Mouse (Mus musculus): ENCODE data around the gene Arhgap17. TPM values are rescaled to one million over a fixed set of nuclear protein-coding genes. Genes with fewer than 3 reads are reported as not detected.

The Arhgap17 gene
- polyA plus RNA-seq, 1 experiment from 2014 or later = 22.6 TPM

DNA sequence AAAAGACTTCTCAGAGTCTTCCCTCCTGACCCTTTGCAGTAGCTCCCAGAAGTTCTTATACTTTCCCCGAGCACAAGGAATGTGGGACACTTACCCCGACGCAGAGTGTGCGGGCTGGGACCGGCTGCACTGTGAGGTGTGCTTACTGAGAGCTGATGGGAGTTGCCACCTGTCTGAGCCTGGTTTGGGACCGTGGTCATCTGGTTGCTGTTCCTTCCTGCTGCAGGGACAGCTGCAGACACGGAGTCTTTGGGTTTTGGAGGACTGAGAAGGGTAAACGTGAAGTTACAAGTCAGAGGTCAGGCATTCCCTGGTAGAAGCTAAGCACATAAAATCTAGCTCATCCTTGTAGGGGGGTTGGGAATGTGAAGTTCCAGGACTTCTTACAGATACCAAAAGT lies 77.8 kb downstream of the Arhgap17 start:
- Histone ChIP-seq H3K4me3 (replicated peaks) (no peak overlapping the region), H3K27me3 (no peaks in the 10 kb centered on the region), H3K4me1 (no peaks in the 10 kb centered on the region), H3K9me3 (no peaks in the 10 kb centered on the region), H3K36me3 (replicated peaks) (peaks cover 83% of the 10 kb centered on the region), H3K9ac (no peak overlapping the region), H3K27ac (no peak overlapping the region), H3K4me2 (no peak overlapping the region)
- ATAC-seq (ENCODE audit: low FRiP score) = no peak
- WGBS = 92% methylated on average over 8 of the region's 8 CpGs

- H3K36me3 ChIP-seq (replicated peaks) = peaks cover 77% of the 10 kb centered on the region
These were observed 80.5 kb downstream of the Arhgap17 start for GRCm38 (mm10) chr7:123289176-123289575.

DNA sequence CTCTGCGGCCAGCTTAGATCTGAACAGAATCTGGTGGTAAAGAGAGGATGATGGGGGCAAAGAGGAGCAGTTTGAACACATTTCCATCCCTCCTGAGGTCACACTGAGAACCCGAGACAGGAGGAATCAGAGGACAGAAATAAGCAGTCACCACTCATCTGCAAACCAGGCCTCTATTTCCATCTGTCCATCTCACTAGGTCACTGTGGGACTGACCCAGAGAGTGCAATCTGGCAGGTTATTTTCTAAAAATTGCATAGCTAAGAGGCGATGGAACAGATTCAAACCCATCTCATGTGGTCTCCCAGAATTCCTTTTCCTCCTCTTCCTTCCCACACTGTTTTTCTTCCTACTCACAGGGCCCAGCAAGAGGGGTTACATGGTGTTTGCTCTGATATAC lies 81.8 kb downstream of the Arhgap17 start:
- no peak for ATAC-seq (ENCODE audit: low FRiP score)
- WGBS = 94% methylated on average over 3 of the region's 3 CpGs
- Histone ChIP-seq H3K27me3 (no peaks in the 10 kb centered on the region), H3K4me3 (replicated peaks) (no peak overlapping the region), H3K4me2 (no peak overlapping the region), H3K9me3 (no peaks in the 10 kb centered on the region), H3K9ac (no peak overlapping the region), H3K36me3 (replicated peaks) (peaks cover 66% of the 10 kb centered on the region), H3K27ac (no peak overlapping the region), H3K4me1 (no peaks in the 10 kb centered on the region)

More at GRCm38 (mm10) chr7:123289176-123289575, 80.5 kb downstream of the Arhgap17 start:
- H3K4me2 ChIP-seq = no peak overlapping the region
- no peak overlapping the region for H3K27ac ChIP-seq
- WGBS = 76% methylated on average over 4 of the region's 4 CpGs
- no peaks in the 10 kb centered on the region for H3K27me3 ChIP-seq
- no peak for ATAC-seq (ENCODE audit: low FRiP score)
- H3K4me3 ChIP-seq (replicated peaks) = no peak overlapping the region
- no peaks in the 10 kb centered on the region for H3K9me3 ChIP-seq
- H3K4me1 ChIP-seq = no peaks in the 10 kb centered on the region
- H3K9ac ChIP-seq = no peak overlapping the region

GRCm38 (mm10) chr7:123285896-123286295 lies 83.8 kb downstream of the Arhgap17 start:
- Histone ChIP-seq H3K9me3 (no peaks in the 10 kb centered on the region), H3K27ac (no peak overlapping the region), H3K4me2 (no peak overlapping the region), H3K9ac (no peak overlapping the region), H3K4me1 (no peaks in the 10 kb centered on the region), H3K36me3 (replicated peaks) (peaks cover 47% of the 10 kb centered on the region), H3K27me3 (no peaks in the 10 kb centered on the region), H3K4me3 (replicated peaks) (no peak overlapping the region)
- no peak for ATAC-seq (ENCODE audit: low FRiP score)
- 97% methylated on average over 5 of the region's 5 CpGs for WGBS

- Histone ChIP-seq H3K36me3 (replicated peaks) (peaks cover 43% of the 10 kb centered on the region), H3K9me3 (no peaks in the 10 kb centered on the region), H3K27ac (no peak overlapping the region), H3K27me3 (no peaks in the 10 kb centered on the region), H3K4me2 (no peak overlapping the region), H3K4me1 (no peaks in the 10 kb centered on the region), H3K4me3 (replicated peaks) (no peak overlapping the region), H3K9ac (no peak overlapping the region)
- 89% methylated on average over 4 of the region's 4 CpGs for WGBS
- ATAC-seq (ENCODE audit: low FRiP score) = no peak
These were observed 85.9 kb downstream of the Arhgap17 start for GRCm38 (mm10) chr7:123283826-123284225.

- H3K9me3 ChIP-seq = no peaks in the 10 kb centered on the region
- no peak overlapping the region for H3K4me2 ChIP-seq
- H3K36me3 ChIP-seq (replicated peaks) = peaks cover 27% of the 10 kb centered on the region
These were observed 89.9 kb downstream of the Arhgap17 start for GRCm38 (mm10) chr7:123279797-123280196.

DNA sequence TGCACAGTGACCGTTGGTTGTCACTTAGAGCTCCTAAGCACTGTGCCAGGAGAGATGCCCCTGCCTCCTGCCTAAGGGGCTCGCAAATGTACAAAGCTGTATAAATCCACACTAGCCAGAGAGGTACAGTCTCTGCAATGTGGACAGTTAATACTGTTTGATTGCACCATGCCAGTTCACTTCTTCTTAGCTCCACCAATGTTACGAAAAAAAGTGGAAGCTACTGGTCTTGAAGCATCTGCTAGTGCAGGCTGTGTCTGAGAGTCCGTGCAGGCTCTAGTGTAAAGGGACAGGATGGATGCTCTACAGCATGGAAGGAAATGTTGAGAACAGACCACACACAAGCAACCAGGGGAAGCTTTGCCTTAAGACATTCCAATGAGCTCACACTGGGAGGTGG lies 93.1 kb downstream of the Arhgap17 start:
- Histone ChIP-seq H3K9me3 (no peaks in the 10 kb centered on the region), H3K36me3 (replicated peaks) (peaks cover 27% of the 10 kb centered on the region), H3K4me3 (replicated peaks) (no peak overlapping the region), H3K4me1 (peaks cover 2% of the 10 kb centered on the region; the same call in 1 of the 2 replicates), H3K27me3 (no peaks in the 10 kb centered on the region), H3K4me2 (no peak overlapping the region), H3K9ac (no peak overlapping the region), H3K27ac (no peak overlapping the region)
- WGBS = 92% methylated on average over 4 of the region's 4 CpGs
- ATAC-seq (ENCODE audit: low FRiP score) = no peak

More at GRCm38 (mm10) chr7:123279797-123280196, 89.9 kb downstream of the Arhgap17 start:
- Histone ChIP-seq H3K9ac (no peak overlapping the region), H3K27me3 (no peaks in the 10 kb centered on the region), H3K4me1 (no peaks in the 10 kb centered on the region), H3K4me3 (replicated peaks) (no peak overlapping the region), H3K27ac (no peak overlapping the region)
- 92% methylated on average over 4 of the region's 4 CpGs for WGBS
- no peak for ATAC-seq (ENCODE audit: low FRiP score)

DNA sequence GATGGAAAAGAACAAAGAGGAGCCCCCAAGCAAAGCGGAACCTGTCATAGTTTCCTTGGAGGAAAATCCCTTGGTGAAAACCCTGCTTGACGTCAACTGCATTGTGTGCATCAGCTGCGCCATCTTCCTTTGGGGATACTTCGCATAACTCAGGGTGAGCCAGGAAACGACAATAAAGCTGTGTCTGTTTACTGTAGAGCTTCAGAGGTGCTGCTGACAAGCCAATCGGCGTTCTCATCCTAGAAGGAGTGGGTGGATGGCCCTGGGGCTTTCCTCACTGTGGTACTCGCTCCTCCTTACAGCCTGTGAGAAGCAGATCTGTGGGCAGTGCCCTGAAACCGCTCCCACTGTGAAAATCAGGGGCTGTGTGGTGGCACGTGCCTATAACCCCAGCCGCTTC lies 96.7 kb downstream of the Arhgap17 start:
- WGBS = 77% methylated on average over 11 of the region's 11 CpGs
- H3K27me3 ChIP-seq = no peaks in the 10 kb centered on the region
- H3K4me1 ChIP-seq = peaks cover 2% of the 10 kb centered on the region; the same call in 1 of the 2 replicates
- no peak overlapping the region for H3K9ac ChIP-seq
- no peaks in the 10 kb centered on the region for H3K9me3 ChIP-seq
- H3K4me2 ChIP-seq = no peak overlapping the region
- peaks cover 6% of the 10 kb centered on the region; the same call in 1 of the 2 replicates for H3K36me3 ChIP-seq (replicated peaks)
- no peak for ATAC-seq (ENCODE audit: low FRiP score)
- H3K4me3 ChIP-seq (replicated peaks) = no peak overlapping the region
- H3K27ac ChIP-seq = no peak overlapping the region

DNA sequence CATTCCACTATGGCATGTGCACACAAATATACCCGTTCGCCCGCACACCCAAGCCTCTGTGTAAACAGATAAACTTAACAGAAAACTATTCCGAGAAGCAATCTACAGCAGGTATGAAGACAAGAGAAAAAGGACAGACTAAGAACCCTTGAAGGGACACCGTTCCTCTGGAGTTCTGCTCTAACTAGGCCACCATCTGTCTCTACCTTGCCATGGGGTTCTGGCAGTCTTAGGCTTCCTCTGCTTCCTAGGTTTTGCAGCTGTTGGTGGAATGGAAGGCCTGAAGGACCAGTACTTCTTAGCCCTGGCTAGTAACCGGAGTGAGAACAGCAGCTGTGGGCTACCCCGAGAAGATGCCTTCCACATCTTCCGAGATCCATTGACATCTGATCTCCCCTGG lies 111.6 kb downstream of the Arhgap17 start:
- 93% methylated on average over 8 of the region's 8 CpGs for WGBS
- Histone ChIP-seq H3K36me3 (replicated peaks) (no peaks in the 10 kb centered on the region), H3K27me3 (no peaks in the 10 kb centered on the region), H3K4me3 (replicated peaks) (no peak overlapping the region), H3K9me3 (no peaks in the 10 kb centered on the region), H3K9ac (no peak overlapping the region), H3K4me2 (no peak overlapping the region), H3K27ac (no peak overlapping the region), H3K4me1 (no peaks in the 10 kb centered on the region)
- no peak for ATAC-seq (ENCODE audit: low FRiP score)

- no peaks in the 10 kb centered on the region for H3K9me3 ChIP-seq
- no peak for ATAC-seq (ENCODE audit: low FRiP score)
- no peaks in the 10 kb centered on the region for H3K36me3 ChIP-seq (replicated peaks)
- no peak overlapping the region for H3K4me3 ChIP-seq (replicated peaks)
- H3K4me1 ChIP-seq = no peaks in the 10 kb centered on the region
- H3K4me2 ChIP-seq = no peak overlapping the region
- H3K9ac ChIP-seq = no peak overlapping the region
- no peaks in the 10 kb centered on the region for H3K27me3 ChIP-seq
- 92% methylated on average over 14 of the region's 14 CpGs for WGBS
- no peak overlapping the region for H3K27ac ChIP-seq
These were observed 115.3 kb downstream of the Arhgap17 start for GRCm38 (mm10) chr7:123254196-123254970.

DNA sequence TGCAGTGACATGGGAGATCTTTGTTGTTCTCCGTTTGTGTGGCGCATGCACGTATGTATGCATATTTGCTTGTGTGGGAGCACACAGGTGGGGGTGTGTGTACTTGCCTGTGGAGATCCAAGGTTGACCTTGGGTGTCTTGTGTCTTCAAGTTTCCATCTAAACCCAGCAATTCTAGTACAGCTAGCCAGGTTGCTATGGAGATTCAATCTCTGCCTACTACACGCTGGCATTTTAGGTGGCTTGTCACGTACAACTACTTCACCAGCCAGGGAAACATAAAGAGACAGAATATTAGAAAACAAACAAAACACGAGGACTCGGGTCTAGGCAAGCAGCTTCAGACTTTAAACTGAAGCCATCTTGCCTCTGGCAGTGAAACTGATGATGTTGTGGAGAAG lies 116.3 kb downstream of the Arhgap17 start:
- Histone ChIP-seq H3K4me1 (no peaks in the 10 kb centered on the region), H3K27me3 (no peaks in the 10 kb centered on the region), H3K4me2 (no peak overlapping the region), H3K9ac (no peak overlapping the region), H3K9me3 (no peaks in the 10 kb centered on the region), H3K4me3 (replicated peaks) (no peak overlapping the region), H3K36me3 (replicated peaks) (no peaks in the 10 kb centered on the region), H3K27ac (no peak overlapping the region)
- 80% methylated on average over 7 of the region's 7 CpGs for WGBS
- no peak for ATAC-seq (ENCODE audit: low FRiP score)

- no peaks in the 10 kb centered on the region for H3K36me3 ChIP-seq (replicated peaks)
- H3K27ac ChIP-seq = no peak overlapping the region
- H3K27me3 ChIP-seq = no peaks in the 10 kb centered on the region
- no peak overlapping the region for H3K4me3 ChIP-seq (replicated peaks)
- no peak overlapping the region for H3K9ac ChIP-seq
- 58% methylated on average over 6 of the region's 6 CpGs for WGBS
- H3K4me2 ChIP-seq = no peak overlapping the region
- H3K9me3 ChIP-seq = no peaks in the 10 kb centered on the region
- ATAC-seq (ENCODE audit: low FRiP score) = no peak
- H3K4me1 ChIP-seq = no peaks in the 10 kb centered on the region
These were observed 118.4 kb downstream of the Arhgap17 start for GRCm38 (mm10) chr7:123251343-123251742.

- H3K27ac ChIP-seq = no peak overlapping the region
- WGBS = 84% methylated on average over 2 of the region's 2 CpGs
- no peaks in the 10 kb centered on the region for H3K9me3 ChIP-seq
- H3K27me3 ChIP-seq = no peaks in the 10 kb centered on the region
- H3K4me3 ChIP-seq (replicated peaks) = no peak overlapping the region
- H3K4me1 ChIP-seq = no peaks in the 10 kb centered on the region
- no peak for ATAC-seq (ENCODE audit: low FRiP score)
- H3K4me2 ChIP-seq = no peak overlapping the region
- no peak overlapping the region for H3K9ac ChIP-seq
- no peaks in the 10 kb centered on the region for H3K36me3 ChIP-seq (replicated peaks)
These were observed 121.5 kb downstream of the Arhgap17 start for GRCm38 (mm10) chr7:123248166-123248565.

Data from forebrain, embryonic 12.5 days (tissue).